Mouse (Mus musculus) lung, adult 2 months (tissue): ENCODE results near the gene Camkmt.

Experiments used
- CTCF ChIP-seq: fragments of 200-500 bp; IDR thresholded peaks from 2 replicates; pipeline ENCODE4 v1.5.1; 2011; ENCODE audit warnings: mild to moderate bottlenecking, low read length, control low read depth; ENCODE audit not compliant: insufficient read depth
- POLR2A ChIP-seq: fragments of 200-500 bp; IDR thresholded peaks from 2 replicates; pipeline ENCODE4 v1.6.1; 2011; ENCODE audit warnings: low read depth, mild to moderate bottlenecking, control low read depth, low read length, borderline replicate concordance; ENCODE audit errors: extremely low read depth

GRCm38 (mm10) chr17:85279720-85280119 lies 189.4 kb downstream of the Camkmt start:
- TF ChIP-seq CTCF = no peak
- TF ChIP-seq POLR2A = no peak
